Mouse (Mus musculus) kidney, adult 8-10 months (tissue): ENCODE data around the gene Fcmr.
A peak's percentile ranks its signal among the peaks of the same experiment; 100 is the strongest.

Experiments used
- DNase-seq, 2 experiments: peaks; one replicate each; pipeline ENCODE4 v3.0.0; 2022

Gene Fcmr

DNA sequence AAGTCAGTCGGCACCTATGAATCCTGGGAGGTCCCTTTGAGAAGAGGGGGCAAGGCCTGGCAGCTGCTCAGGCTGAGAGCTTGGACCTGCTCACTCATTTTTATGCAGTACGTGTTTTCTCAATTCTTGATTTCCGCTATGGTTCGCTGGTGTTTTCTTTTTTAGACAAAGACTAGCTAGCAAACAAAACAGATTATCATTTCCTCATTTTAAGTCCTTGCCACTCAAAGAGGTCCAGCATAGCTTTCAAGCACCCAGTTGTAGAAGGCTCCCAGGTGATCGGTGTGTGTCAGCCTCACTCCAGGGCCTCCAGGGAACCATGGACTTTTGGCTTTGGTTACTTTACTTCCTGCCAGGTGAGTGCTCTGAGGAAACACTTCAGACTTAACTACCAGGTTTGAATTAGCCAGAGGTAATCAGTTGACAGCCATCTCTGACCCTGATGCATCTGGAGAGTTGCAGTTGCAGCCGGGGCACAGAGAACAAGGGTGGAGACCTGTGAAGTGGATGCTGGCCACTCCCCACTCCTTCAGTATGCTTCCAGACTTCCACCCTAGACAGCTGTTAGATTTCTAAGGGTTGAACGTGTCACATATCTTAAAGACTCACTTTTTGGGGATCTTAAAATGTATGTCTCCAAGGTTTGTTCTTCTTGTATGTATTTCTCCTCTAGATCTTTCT, at the start of gene Fcmr:
Gene Fcmr (plus strand): TSS at position 129 of the 681 bp plus-strand sequence.
- no peak for DNase-seq

GRCm38 (mm10) chr1:130819737-130820136, 45.7 kb upstream of the Fcmr start:
- DNase-seq, result no peak

- peak in 1 of 2 experiments; percentile 47 for DNase-seq
Measured at GRCm38 (mm10) chr1:130820316-130821148, 44.9 kb upstream of the Fcmr start.

DNA sequence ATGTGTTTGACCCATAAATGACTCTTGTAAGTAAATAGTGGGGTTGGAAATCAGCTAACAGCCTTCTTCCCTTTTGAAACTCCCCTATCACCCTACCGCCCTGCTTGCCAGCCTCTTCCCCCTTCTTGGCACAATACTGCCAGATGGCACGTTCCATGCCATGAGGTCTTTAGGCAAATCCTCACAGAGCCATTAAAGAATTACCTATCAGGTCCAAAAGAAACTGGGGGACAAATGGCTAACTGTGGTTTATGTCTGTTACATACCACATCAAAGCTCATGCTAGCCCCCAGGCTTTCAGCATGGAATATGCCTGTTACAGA, 44.4 kb upstream of the Fcmr start:
- no peak for DNase-seq

DNA sequence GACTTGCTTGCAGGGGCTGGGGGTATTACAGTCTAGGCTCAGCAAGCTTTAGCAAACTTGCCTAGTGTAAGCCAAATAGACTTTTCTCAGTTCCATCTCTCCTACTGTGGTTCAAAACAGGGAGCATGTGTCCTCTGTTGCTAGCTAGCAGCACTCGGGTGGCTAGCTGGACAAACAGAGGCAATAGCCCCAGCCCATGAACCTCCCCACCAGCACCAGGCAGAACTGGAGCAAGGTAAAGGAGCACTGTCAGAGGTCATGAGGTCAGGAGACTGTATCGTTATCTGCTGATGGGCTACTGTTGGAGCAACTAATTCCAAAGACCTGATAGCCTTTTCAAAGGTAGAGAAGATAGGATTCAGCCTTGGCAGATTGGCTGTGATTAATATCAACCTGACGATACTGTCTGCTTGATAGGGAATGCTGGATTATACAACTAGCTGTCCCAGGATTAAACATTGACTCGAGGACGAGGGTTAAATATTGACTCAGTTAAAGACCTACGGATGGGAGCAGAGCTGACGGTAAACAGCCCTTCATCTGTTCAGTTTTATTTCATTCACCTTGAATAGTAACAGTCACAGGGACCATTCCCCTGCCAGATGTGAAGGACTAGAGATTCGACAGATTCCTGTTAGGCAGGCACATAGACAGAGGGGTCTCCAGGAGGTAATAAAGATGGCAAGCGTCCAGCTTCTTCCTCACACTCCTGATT, 43.4 kb upstream of the Fcmr start:
- peak; percentile 72 to 94 for DNase-seq

DNA sequence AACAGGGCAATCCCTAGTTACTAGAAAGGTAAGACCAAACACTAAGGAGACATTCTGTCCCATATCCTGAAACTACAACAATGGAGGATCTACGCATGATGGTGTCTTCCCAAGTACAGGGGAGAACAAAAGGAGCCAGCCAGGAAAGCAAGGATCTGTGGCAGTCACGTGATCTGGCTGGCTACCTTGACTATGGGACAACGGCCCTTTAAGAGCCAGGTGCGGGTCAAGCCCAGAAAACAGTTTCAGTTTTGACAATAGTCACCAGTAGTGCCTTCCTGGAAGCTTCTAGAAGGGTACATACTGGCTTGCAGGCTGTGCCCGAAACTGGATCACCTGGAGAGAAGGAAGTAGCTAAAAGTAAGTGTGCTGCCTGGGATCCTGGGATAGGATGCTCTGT, 39.0 kb upstream of the Fcmr start, which contains the start of gene Pigr:
Gene Pigr (plus strand): TSS at position 237 of the 400 bp plus-strand sequence.
- DNase-seq, result no peak

- DNase-seq, result peak in 1 of 2 experiments; percentile 39
Measured at GRCm38 (mm10) chr1:130828656-130829055, 36.8 kb upstream of the Fcmr start.

- no peak for DNase-seq
Measured at GRCm38 (mm10) chr1:130829906-130830830, 35.3 kb upstream of the Fcmr start.

GRCm38 (mm10) chr1:130832230-130833149, 33.0 kb upstream of the Fcmr start:
- peak; percentile 76 to 91 for DNase-seq

DNA sequence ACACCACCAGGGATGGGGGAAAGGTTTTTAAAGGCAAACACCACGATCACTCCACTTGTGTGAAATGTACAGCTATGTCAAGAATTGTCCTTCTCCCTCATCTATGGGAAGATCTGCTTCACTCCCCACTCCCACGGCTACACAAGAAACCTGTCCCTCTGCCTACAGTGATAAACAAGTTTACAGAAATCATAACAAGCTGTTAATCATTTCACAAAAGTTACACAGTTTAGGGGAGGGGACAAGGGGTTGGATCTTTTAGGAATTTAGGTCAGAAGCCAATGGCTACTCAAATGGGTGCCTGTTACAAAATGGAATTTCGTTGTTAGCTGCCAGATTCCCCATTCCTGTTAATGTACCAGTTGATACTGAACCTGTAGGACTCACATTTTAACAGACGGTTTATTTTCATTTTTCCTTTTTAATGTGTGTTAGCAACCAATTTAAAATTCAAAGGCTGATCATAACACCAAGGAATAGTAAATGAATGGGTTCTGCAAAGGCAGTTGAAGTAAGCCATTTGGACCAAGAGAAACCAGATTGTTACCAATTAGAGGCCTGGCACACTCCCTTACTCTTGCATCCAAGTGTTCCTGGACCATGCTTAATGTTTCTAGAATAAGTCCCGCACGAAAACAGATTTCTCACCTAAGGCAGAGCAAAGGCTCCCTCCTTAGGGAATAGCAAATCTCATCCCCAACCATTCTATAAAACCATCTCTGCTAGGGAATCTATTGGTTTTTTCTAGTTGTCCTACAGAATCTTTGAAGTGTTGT, 30.1 kb upstream of the Fcmr start:
- DNase-seq, result peak; percentile 53 to 79

- peak; percentile 52 to 69 for DNase-seq
Measured at GRCm38 (mm10) chr1:130838288-130838687, 27.2 kb upstream of the Fcmr start.

- peak; percentile 50 to 74 for DNase-seq
Measured at GRCm38 (mm10) chr1:130840599-130841379, 24.7 kb upstream of the Fcmr start.

GRCm38 (mm10) chr1:130841621-130842020, 23.8 kb upstream of the Fcmr start:
- DNase-seq, result no peak

DNA sequence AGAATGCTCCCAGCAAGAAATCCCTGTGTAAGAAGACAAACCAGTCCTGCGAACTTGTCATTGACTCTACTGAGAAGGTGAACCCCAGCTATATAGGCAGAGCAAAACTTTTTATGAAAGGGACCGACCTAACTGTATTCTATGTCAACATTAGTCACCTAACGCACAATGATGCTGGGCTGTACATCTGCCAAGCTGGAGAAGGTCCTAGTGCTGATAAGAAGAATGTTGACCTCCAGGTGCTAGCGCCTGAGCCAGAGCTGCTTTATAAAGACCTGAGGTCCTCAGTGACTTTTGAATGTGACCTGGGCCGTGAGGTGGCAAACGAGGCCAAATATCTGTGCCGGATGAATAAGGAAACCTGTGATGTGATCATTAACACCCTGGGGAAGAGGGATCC, 21.0 kb upstream of the Fcmr start:
- DNase-seq, result no peak

- no peak for DNase-seq
Measured at GRCm38 (mm10) chr1:130849530-130850214, 15.8 kb upstream of the Fcmr start.

- no peak for DNase-seq
Measured at GRCm38 (mm10) chr1:130850405-130850804, 15.1 kb upstream of the Fcmr start.

DNA sequence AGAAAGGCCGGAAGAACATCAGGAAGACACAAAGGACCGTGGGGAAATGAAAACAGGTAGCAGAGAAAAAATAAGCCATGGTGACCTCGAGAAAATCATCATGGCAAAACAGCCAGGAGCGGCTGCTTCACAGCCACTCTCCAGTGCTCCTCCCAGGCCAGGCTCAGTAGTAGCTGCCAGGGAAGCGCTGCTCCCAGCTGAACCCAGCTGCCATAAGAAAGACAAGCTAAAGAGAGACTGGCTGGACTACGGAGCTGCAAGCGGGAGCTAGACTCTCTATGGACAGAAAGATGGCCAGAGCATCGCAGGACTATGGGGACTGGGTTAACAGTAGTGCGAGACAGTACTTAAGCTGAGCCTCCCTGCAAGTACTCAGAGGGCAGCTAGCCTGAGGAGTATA, 10.7 kb upstream of the Fcmr start:
- no peak for DNase-seq

DNA sequence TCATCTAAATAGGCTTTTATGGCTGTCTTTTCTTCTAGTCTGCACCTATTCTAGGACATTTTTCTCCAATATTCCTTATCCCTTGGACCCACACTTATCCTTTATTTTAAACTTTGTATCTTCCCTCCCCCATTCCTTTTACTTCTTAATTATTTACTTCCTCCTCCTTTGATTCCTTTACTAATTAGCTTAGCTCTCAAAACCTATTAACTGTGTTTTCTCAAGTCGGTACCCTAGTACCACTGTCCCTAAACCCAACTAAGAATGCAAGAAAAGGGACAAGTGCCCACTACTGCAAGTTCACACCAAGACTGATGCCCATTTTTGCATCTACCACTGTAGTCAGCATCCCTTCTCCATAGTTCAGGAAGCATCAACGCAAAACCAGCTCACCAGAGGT, 9.7 kb upstream of the Fcmr start:
- DNase-seq, result no peak

DNA sequence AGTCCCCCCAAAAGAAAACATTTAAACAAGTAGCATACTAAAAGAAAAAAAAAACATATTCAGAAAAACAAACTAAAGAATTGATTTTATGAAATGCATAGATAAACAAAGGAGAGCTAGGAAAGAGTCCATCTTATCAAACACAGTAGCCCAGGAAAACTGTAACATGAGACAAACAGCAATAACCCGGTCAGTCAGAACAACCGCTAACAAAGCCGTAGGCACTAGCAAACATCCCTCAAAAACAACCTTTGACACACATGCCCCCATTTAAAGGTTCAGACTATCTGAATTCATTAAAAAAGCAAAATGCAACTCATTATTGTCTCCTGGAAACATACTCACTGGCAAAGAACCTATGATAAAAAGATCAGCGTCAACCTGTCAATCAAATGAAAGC, 8.0 kb upstream of the Fcmr start:
- DNase-seq, result no peak
